ENCODE assay signal across 16 mouse cellular contexts in genomic region chr6:91634417-91634816, GRCm38 (mm10).
"Had no signal": no experiment of that assay in that cellular context is flagged by ENCODE, and none has a peak within 500 bp of the region (broad histone marks: within the 10 kb centered on the region; RNA-seq: fewer than 3 reads in every experiment).

No protein-coding gene starts in this region.

- DNase-seq: retina, postnatal 1 day; right cerebral cortex, adult 18-20 months; right cerebral cortex, postnatal 14 days; right cerebral cortex, postnatal 25 days; right cerebral cortex, postnatal 4 days; spleen, adult 18-20 months; thymus, adult 18-20 months; thymus, adult 2 months; thymus, postnatal 14 days; thymus, postnatal 25 days; thymus, postnatal 36 days; thymus, postnatal 4 days had no signal

- H3K36me3 ChIP-seq: neural tube, embryonic 13.5 days; neural tube, embryonic 15.5 days; stomach, embryonic 15.5 days had no signal

- H3K9me3 ChIP-seq: neural tube, embryonic 15.5 days; stomach, embryonic 15.5 days had no signal

- H3K9ac ChIP-seq: neural tube, embryonic 13.5 days; neural tube, embryonic 15.5 days; stomach, embryonic 15.5 days had no signal

- H3K4me1 ChIP-seq: neural tube, embryonic 13.5 days; neural tube, embryonic 15.5 days; stomach, embryonic 15.5 days had no signal

- H3K27me3 ChIP-seq: neural tube, embryonic 13.5 days; neural tube, embryonic 15.5 days; stomach, embryonic 15.5 days had no signal

- H3K4me3 ChIP-seq: neural tube, embryonic 13.5 days; neural tube, embryonic 15.5 days; stomach, embryonic 15.5 days had no signal

- H3K4me2 ChIP-seq: neural tube, embryonic 13.5 days; neural tube, embryonic 15.5 days; stomach, embryonic 15.5 days had no signal

- H3K27ac ChIP-seq: neural tube, embryonic 13.5 days; neural tube, embryonic 15.5 days; stomach, embryonic 15.5 days; stomach, postnatal 0 days had no signal
